Mouse (Mus musculus): ENCODE data around the gene Olfr480.

Gene Olfr480

GRCm38 (mm10) chr7:108067246-108067645 lies at the start of gene Olfr480:
TSS of gene Olfr480 (minus strand) at chr7:108067346.
- no peak for DNase-seq (ENCODE audit: low read depth, low spot score)

DNA sequence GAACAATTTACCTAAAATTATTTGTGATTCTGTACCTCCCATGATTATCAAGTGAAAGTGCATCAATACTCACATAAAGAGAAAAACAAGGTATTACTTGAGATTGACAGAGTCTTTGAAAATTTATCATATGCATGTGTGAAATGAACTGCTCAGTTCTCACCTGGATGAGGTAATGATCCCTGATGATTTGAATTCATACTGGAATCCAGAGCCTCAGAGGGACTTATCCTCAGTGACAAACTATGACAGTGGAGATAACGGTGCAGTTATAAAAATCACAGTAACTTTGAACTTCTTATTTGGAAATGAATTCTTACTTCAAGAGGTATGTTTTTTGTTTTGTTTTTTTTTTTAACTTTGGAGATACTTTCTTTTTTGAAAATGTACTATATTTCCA lies 33.4 kb upstream of the Olfr480 start, which contains the start of gene Olfr483:
Gene Olfr483, plus strand, starts transcription at position 301 of the 400 bp plus-strand sequence.
- no peak for DNase-seq (ENCODE audit: low read depth, low spot score)

GRCm38 (mm10) chr7:108097486-108097885 lies 30.3 kb upstream of the Olfr480 start, which contains the start of gene Olfr482:
TSS of gene Olfr482 (minus strand) at chr7:108097586.
- DNase-seq (ENCODE audit: low read depth, low spot score) = no peak

DNA sequence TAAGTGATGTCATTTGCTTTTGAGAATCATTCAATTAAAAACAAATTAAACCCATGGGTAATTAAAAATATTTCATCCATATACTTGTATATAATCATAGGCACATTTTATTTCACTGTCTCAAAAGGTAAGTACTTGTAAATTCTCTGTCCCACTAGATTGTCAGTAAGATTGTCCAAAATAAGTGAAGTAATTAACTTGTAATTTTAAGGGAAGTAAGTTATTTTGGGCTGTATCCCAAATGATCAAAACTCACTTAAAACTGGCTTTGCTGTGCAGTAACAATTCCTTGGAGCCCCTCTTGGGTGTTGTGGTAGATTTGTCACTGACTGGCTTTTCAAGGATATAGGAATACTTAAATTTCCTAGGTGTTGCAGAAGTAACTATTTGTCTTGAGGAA lies 12.4 kb upstream of the Olfr480 start, which contains the start of gene Olfr481:
Gene Olfr481, plus strand, starts transcription at position 301 of the 400 bp plus-strand sequence.
- DNase-seq (ENCODE audit: low read depth, low spot score) = no peak

DNA sequence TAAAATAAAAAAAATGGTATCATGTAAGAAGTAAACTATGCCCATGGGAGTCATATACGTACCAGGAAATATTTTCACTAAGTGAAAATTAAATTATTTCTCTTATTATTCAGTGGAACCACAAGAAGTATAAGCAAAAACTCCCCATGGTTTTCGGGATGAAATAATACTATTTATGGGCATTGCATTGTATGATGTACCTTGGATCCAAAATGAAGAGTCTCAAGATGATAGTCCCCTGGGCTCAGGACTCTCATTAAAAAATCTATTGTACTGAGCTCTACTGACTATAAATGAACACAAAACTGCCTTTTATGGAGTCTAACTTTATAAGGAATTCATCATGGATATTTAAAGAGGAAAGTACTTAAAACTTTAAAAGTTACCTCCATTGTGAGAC lies 16.8 kb downstream of the Olfr480 start, which contains the start of gene Olfr479:
Gene Olfr479, plus strand, starts transcription at position 301 of the 400 bp plus-strand sequence.
- no peak for DNase-seq (ENCODE audit: low read depth, low spot score)

DNA sequence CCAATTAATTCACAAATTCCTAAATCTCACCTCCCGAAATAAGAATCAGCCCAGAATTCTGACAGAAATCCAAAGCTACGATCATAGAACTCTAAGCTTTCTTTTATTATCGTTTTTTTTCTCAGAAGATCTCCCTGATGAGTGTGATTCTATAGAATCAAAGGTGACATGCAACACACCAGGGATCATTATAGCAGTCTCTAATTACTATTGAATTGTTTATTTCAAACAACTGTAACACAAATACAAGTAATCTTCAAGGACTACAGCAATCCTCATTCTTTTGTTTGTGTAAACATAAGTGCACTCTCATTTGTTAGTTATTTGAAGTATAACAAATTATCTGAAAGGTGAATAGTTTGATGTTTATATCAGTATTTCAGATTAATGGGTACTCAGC lies 33.3 kb downstream of the Olfr480 start, which contains the start of gene Olfr478:
Gene Olfr478, minus strand, starts transcription at position 101 of the 400 bp plus-strand sequence.
- DNase-seq (ENCODE audit: low read depth, low spot score) = no peak
